ENCODE assay signal across 9 mouse cellular contexts in the genomic region with DNA sequence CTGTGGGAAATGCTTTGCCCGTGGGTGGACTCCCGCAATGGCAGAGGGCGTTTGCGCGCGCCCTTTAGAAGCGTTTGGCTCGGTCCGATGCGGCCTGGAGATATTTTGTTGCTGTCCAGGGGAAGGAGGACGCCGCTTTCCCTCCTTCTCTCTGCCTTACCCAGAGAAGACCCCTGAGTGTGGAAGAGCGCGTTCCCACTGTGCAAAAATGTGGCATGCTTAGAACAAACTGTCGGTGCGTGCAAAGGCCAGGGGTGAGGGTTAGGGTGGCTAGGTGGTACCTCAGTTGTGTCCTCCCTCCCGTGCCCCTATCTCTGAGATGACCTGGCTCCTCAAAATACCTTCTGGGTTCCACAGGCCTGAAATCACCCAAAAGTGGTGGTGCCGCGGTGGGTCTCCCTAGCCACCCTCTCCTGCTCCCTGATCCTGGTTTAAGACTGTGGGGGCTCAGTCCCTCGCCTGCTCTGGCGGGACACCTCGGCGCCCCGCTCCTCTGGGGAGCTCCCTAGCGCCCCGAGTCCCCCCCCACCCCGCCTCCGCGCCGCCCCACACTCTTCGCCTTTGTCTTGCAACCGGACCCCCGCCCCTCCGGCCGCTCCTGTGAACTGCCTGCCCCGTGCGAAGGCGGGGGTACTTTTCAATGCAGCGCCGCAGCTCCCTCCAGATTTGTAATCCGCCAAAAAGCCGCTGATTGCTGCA. TPM values are rescaled to one million over a fixed set of nuclear protein-coding genes. Genes with fewer than 3 reads are reported as not detected.
DNase-seq lines count a peak whose midpoint lies in the region; ATAC-seq and TF ChIP-seq lines count a peak whose summit lies in the region.
"Had no signal": no experiment of that assay in that cellular context is flagged by ENCODE, and none has a peak within 500 bp of the region (broad histone marks: within the 10 kb centered on the region; RNA-seq: fewer than 3 reads in every experiment).

No protein-coding gene starts in this region.

- peaks cover 8% of the 10 kb centered on the region for H3K4me1 ChIP-seq in spleen, adult 2 months (ENCODE audit: control insufficient read depth, insufficient read depth, insufficient read length)
- H3K4me1 ChIP-seq in limb, embryonic 14.5 days (ENCODE audit: control insufficient read depth, insufficient read depth, low read length) = peaks cover 12% of the 10 kb centered on the region; the same call in 1 of the 2 replicates
- H3K4me1 ChIP-seq in stomach, embryonic 16.5 days (ENCODE audit: control insufficient read depth, insufficient read depth, low read length) = peaks cover 23% of the 10 kb centered on the region

- no peak for ATAC-seq in limb, embryonic 14.5 days (ENCODE audit: low FRiP score, low read depth)
- ATAC-seq in stomach, embryonic 16.5 days (ENCODE audit: insufficient read depth, low FRiP score) = no peak

- no peak for TF ChIP-seq POLR2A in spleen, adult 2 months (IDR thresholded peaks at IDR 0.05; ENCODE audit: low read depth, low read length)
- TF ChIP-seq POLR2A in limb, embryonic 14.5 days (IDR thresholded peaks at IDR 0.05; ENCODE audit: borderline replicate concordance, extremely low read depth, insufficient read depth, insufficient read length) = no peak

- peak; percentile 5 for DNase-seq in adrenal gland, postnatal 10 days
- DNase-seq in adrenal gland, postnatal 4 days (ENCODE audit: low spot score in 2 of 2) = no peak
- DNase-seq in spleen, adult 2 months (ENCODE audit: low read depth in 1 of 2, low spot score in 2 of 2) = no peak
- no peak for DNase-seq in spleen, postnatal 4 days (ENCODE audit: low spot score in 2 of 2)
- no peak for DNase-seq in limb, embryonic 14.5 days (ENCODE audit: low spot score)
- no peak for DNase-seq in left cerebral cortex, postnatal 36 days (ENCODE audit: low spot score in 2 of 2)
- DNase-seq in adrenal gland, adult 2 months = no peak

- peak overlapping the region; percentile 75; the same call in 1 of the 2 replicates for H3K4me3 ChIP-seq in spleen, adult 2 months (ENCODE audit: extremely low read depth, insufficient read depth, insufficient read length)
- H3K4me3 ChIP-seq in limb, embryonic 14.5 days (replicated peaks; ENCODE audit: low read length) = peak overlapping the region; percentile 31
- H3K4me3 ChIP-seq in stomach, embryonic 16.5 days (replicated peaks; ENCODE audit: low read length) = peak overlapping the region; percentile 44

- peaks cover 29% of the 10 kb centered on the region for H3K27me3 ChIP-seq in spleen, adult 2 months (ENCODE audit: control insufficient read depth, insufficient read depth, low read length)
- H3K27me3 ChIP-seq in limb, embryonic 14.5 days (ENCODE audit: control insufficient read depth, insufficient read depth, low read length) = peaks cover 95% of the 10 kb centered on the region
- peaks cover 85% of the 10 kb centered on the region for H3K27me3 ChIP-seq in stomach, embryonic 16.5 days (ENCODE audit: control insufficient read depth, insufficient read depth, low read length)

- no peaks in the 10 kb centered on the region for H3K9me3 ChIP-seq in limb, embryonic 14.5 days (ENCODE audit: control insufficient read depth, low read length)
- no peaks in the 10 kb centered on the region for H3K9me3 ChIP-seq in stomach, embryonic 16.5 days (replicated peaks; ENCODE audit: control insufficient read depth, low read length)

- intact Hi-C loops in left cerebral cortex, postnatal 36 days (cut with DNase I) = loop anchor here (2.0 kb wide), 1 partner anchor 47 kb away; no protein-coding TSS in a partner anchor

- H3K27ac ChIP-seq in spleen, adult 2 months (ENCODE audit: insufficient read depth, low read length) = no peak overlapping the region
- no peak overlapping the region for H3K27ac ChIP-seq in limb, embryonic 14.5 days (replicated peaks; ENCODE audit: low read depth, low read length)
- H3K27ac ChIP-seq in stomach, embryonic 16.5 days (ENCODE audit: low read length) = no peak overlapping the region
- H3K27ac ChIP-seq: liver, embryonic 14.5 days had no signal

- H3K36me3 ChIP-seq in spleen, adult 2 months (ENCODE audit: control insufficient read depth, insufficient read depth, low read length) = no peaks in the 10 kb centered on the region
- H3K36me3 ChIP-seq in limb, embryonic 14.5 days (ENCODE audit: control insufficient read depth, insufficient read depth, low read length) = no peaks in the 10 kb centered on the region
- no peaks in the 10 kb centered on the region for H3K36me3 ChIP-seq in stomach, embryonic 16.5 days (ENCODE audit: control insufficient read depth, insufficient read depth, low read length)

- H3K9ac ChIP-seq in limb, embryonic 14.5 days (ENCODE audit: low read depth, low read length, severe bottlenecking) = no peak overlapping the region
- H3K9ac ChIP-seq in stomach, embryonic 16.5 days (ENCODE audit: low read length) = no peak overlapping the region
- H3K9ac ChIP-seq: liver, embryonic 14.5 days had no signal

- WGBS in spleen, adult 2 months = 4% methylated on average over 42 of the region's 42 CpGs
- WGBS in limb, embryonic 14.5 days = under 1% methylated on average over 42 of the region's 42 CpGs
- 2% methylated on average over 42 of the region's 42 CpGs for WGBS in stomach, embryonic 16.5 days

- 0 out of 2 replicates have a peak overlapping the region, but pooled peaks have one; percentile 22 for H3K4me2 ChIP-seq in limb, embryonic 14.5 days (replicated peaks; ENCODE audit: low read depth, low read length, severe bottlenecking)
- H3K4me2 ChIP-seq in stomach, embryonic 16.5 days (ENCODE audit: low read depth, low read length) = peak overlapping the region; percentile 65

- TF ChIP-seq CTCF in spleen, adult 2 months (IDR thresholded peaks at IDR 0.05; ENCODE audit: extremely low read depth, insufficient read depth, insufficient read length, insufficient replicate concordance) = no peak

RNA-seq across cellular contexts. Expression of gene Ostm1, which starts 48.3 kb away (rescaled TPM):
- 10 to 100 TPM; 19.2 to 19.4 TPM for total RNA-seq in adrenal gland, postnatal 10 days (2021)
- 10 to 100 TPM; 24.8 to 27.3 TPM for total RNA-seq in adrenal gland, postnatal 4 days (2021)
- 16.2 and 23.1 TPM in 2 replicates for polyA plus RNA-seq in spleen, adult 2 months (2012; rRNA removed)
- polyA plus RNA-seq in limb, embryonic 14.5 days (2012; rRNA removed) = 6.9 and 7.9 TPM in 2 replicates
- polyA plus RNA-seq in limb, embryonic 14.5 days (2014; fragmentation: Nextera tagmentation; extraction: Ambion mirVana) = 12.0 and 12.1 TPM in 2 replicates
- polyA plus RNA-seq in stomach, embryonic 16.5 days (2015; fragmentation: Nextera tagmentation; extraction: Ambion mirVana) = 13.5 and 13.8 TPM in 2 replicates
- total RNA-seq in left cerebral cortex, postnatal 36 days (2021) = 10 to 100 TPM; 47.1 to 55.2 TPM
- 10 to 100 TPM; 22.9 to 34.0 TPM for total RNA-seq in adrenal gland, adult 2 months (2021)
- polyA plus RNA-seq in adrenal gland, adult 2 months (2012; rRNA removed) = 29.7 and 33.0 TPM in 2 replicates

RNA-seq across cellular contexts. Expression of gene Nr2e1, which starts 48.5 kb away (rescaled TPM):
- total RNA-seq in adrenal gland, postnatal 10 days (2021) = not detected
- not detected for total RNA-seq in adrenal gland, postnatal 4 days (2021)
- not detected in 2 replicates for polyA plus RNA-seq in spleen, adult 2 months (2012; rRNA removed)
- 0.01 and 0.15 TPM in 2 replicates for polyA plus RNA-seq in limb, embryonic 14.5 days (2012; rRNA removed)
- polyA plus RNA-seq in limb, embryonic 14.5 days (2014; fragmentation: Nextera tagmentation; extraction: Ambion mirVana) = not detected in 2 replicates
- not detected in 2 replicates for polyA plus RNA-seq in stomach, embryonic 16.5 days (2015; fragmentation: Nextera tagmentation; extraction: Ambion mirVana)
- 10 to 100 TPM; 12.1 to 12.9 TPM for total RNA-seq in left cerebral cortex, postnatal 36 days (2021)
- not detected for total RNA-seq in adrenal gland, adult 2 months (2021)
- polyA plus RNA-seq in adrenal gland, adult 2 months (2012; rRNA removed) = not detected in 2 replicates
- polyA plus RNA-seq: liver, embryonic 14.5 days had no signal

Comparison
In these comparisons a context has a peak if more than half of its experiments do, and no peak if none do; other contexts are left out.
1. RNA of gene Nr2e1, which starts 48.5 kb away (total RNA-seq): 12.1 to 12.9 TPM in left cerebral cortex, postnatal 36 days; not detected in adrenal gland, postnatal 10 days, not detected in adrenal gland, adult 2 months and not detected in adrenal gland, postnatal 4 days; every median in the first group is over 10 times any median in the second.
2. Peak in every context shown above with its lines, with median percentiles within 50 percentile points of each other: H3K4me3 ChIP-seq.